Mouse (Mus musculus): ENCODE results near the gene Gm6034. TPM values are rescaled to one million over a fixed set of nuclear protein-coding genes. Genes with fewer than 3 reads are reported as not detected.
"Not testable (repeated sequence)": the region's sequence is repeated elsewhere in the genome, so short reads cannot be mapped to it uniquely, and the experiment has no call there.

The Gm6034 gene
- polyA plus RNA-seq, 1 experiment, result not detected

DNA sequence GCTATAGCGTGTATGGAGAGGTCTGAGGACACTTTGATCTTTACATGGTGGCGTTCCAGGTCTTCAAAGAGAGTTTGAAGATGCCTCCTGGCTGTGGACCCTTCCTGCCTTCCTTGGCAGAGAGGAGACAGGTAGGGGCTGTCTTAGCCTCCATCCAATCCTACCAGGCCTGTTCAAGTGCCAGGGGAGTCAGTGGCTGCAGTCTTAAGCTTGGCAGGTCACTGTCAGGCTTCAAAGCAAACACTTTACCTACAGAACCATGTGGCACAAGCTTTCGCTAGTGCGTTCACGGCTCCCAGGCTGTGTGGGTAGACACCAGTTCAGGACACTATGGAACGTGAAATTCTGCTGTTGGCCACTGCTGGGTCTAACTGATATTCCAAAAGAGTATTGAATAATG is 19.8 kb upstream of the Gm6034 start:
- no peak for DNase-seq (ENCODE audit: low spot score)

DNA sequence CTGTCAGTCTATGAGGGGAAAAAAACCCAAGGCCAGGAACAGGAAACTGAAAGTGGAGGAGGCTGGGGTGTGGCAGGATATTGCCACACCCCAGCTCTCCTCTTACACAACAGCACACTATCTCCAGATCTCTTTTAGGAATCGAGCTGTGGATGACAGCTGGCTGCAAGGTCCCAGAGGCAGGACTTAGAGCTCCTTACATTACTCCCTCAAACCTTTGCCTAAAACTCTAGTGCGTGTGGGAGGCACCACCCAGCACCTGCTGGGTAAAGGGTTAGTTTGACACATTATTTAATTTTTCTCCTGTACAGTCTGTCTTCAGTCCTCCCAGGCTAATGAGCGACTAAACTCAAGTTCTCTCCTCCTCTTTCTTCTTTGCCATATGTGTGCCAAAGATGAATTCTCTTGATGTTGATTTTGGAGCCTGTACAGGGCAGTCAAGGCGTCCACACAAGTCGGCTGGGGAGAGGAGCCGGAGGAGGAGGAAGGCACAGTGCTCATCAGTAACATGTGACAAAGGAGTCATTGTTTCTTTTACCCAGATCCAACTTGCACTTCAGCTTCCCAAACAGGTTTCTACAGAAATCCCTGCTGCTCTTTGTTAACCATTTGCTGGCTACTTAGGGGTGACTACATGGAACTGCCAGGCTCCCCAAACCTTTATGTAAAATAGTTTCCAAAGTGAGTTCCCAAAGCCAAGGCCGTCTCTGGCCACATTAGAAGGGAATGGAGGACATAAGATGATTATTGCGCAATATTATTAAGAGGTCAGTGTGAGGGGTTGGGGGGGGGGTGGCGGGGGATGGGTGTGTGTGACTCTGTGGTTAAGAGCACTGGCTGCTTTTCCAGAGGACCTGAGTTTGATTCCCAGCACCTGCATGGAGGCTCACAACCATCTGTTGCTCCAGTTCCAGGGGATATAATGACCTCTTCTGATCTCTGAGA is 18.8 kb upstream of the Gm6034 start:
- DNase-seq (ENCODE audit: low spot score), result no peak

- no peak for DNase-seq (ENCODE audit: low spot score)
Measured at GRCm38 (mm10) chr17:36025197-36025596, 17.6 kb upstream of the Gm6034 start.

DNA sequence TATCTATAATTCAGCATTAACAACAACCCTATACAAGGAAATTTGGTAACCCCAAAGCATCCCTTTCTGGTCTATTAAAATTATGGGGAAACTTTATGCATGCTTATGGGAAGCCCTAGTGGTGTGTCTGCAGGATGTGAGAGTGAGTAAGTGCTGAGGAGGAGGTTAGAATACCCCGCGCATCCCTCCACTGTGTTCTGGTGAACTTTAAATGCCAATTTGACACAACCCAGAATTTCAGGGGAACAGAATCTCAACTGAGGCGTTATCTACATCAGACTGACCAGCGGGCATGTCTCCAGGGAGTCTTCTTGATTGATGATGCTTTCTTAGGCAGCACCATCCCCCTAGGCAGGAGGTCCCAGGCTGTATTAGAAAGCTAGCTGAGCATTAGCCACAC is 16.9 kb upstream of the Gm6034 start:
- no peak for DNase-seq (ENCODE audit: low spot score)

DNA sequence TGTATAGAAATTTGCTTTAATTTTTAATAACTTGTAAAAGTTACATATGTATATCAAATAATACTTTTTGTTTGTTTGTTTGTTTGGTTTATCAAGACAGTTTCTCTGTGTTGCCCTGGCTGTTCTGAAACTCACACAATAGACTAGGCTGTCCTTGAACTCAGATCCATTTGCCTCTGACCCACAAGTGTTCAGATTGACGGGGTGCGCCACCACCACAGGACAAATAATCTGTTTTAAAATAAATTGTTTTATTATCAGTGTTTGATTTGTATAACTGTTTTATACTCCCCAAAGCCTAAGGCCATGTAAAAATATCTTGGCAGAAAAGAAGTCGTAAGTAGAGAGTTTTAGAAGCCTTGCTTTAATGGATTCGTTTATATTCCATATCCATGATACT is 15.1 kb upstream of the Gm6034 start:
- DNase-seq (ENCODE audit: low spot score), result no peak

GRCm38 (mm10) chr17:36028879-36029619 is 13.7 kb upstream of the Gm6034 start:
- DNase-seq (ENCODE audit: low spot score), result no peak

GRCm38 (mm10) chr17:36030046-36030702 is 12.6 kb upstream of the Gm6034 start:
- peak; percentile 21 for DNase-seq (ENCODE audit: low spot score)

- DNase-seq (ENCODE audit: low spot score), result not testable (repeated sequence)
Measured at GRCm38 (mm10) chr17:36030703-36031582, 11.8 kb upstream of the Gm6034 start.

DNA sequence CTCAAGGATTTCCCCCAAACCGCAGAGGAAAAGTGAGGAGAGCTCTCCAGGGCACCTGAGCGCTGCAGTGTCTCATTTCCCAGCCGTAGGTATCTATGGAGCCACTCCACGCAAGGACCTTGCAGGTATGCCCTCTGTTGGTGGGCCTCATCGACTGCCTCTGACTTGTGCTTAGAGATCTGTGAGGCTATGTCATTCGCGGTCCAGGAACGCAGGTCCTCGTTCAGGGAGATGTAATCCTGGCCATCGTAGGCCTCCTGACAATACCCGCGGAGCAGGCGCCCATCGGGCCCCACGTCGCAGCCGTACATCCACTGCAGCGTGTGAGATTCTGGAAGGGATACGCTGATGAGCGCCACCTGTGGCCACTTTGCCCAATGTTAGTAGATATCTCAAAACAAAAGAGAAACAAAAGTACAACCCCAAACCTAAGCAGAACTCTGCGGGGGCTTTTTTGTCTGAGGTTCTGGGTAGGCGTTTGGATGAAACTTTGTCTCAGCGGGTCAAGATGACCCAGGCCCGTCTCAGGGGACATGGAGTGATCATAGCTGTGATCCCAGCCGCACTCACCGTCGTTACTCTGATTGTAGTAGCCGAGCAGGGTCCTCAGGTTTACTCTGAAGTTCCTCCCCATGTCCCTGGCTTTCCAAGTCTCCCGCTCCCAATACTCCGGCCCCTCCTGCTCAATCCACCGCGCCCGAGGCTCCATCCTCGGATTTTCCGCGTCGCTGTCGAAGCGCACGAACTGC is 11.0 kb upstream of the Gm6034 start:
- DNase-seq (ENCODE audit: low spot score), result peak; percentile 48

DNA sequence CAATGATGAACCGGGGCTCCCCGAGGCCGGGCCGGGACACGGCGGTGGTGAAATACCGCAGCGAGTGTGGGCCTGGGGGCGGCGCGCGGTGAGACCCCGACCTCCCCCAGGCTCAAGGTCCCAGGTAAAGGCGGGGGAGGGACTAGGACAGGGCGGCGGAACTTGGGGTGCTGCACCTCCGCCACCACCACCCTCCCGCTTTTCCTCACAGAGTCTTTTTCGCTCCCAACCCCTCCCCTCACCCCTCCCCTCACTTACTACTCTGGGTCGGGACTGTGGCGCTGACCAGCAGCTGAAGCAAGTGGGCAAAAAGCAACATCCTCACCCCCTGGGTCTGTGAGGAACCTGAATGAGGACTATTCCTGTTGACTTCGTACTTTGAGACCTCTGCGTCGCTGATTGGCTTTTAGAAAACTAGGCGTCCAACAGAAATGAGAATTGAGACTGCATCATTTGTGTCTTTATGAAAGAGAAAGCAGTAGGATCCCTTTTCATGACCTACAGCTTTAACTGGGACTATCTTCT is 10.3 kb upstream of the Gm6034 start, which contains the start of gene H2-T23:
H2-T23 (minus strand) TSS at position 505 of the 525 bp plus-strand sequence.
- not testable (repeated sequence) for DNase-seq (ENCODE audit: low spot score)

GRCm38 (mm10) chr17:36034524-36034923 is 8.2 kb upstream of the Gm6034 start:
- peak; percentile 23 for DNase-seq (ENCODE audit: low spot score)

- peak; percentile 31 for DNase-seq (ENCODE audit: low spot score)
Measured at GRCm38 (mm10) chr17:36035010-36035638, 7.6 kb upstream of the Gm6034 start.

DNA sequence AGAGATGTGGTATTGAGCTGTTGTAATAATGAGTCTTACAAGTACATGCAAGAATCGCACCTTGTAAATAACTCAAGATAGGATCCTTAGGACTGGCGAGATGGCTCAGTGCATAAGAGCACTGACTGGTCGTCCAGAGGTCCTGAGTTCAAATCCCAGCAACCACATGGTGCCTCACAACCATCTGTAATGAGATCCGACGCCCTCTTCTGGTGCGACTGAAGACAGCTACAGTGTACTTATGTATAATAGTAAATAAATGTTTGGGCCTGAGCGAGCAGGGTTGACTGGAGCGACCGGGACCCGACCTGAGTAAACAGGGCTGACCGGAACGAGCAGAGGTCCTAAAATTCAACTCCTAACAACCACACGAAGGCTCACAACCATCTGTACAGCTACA is 6.6 kb upstream of the Gm6034 start:
- DNase-seq (ENCODE audit: low spot score), result not testable (repeated sequence)

DNA sequence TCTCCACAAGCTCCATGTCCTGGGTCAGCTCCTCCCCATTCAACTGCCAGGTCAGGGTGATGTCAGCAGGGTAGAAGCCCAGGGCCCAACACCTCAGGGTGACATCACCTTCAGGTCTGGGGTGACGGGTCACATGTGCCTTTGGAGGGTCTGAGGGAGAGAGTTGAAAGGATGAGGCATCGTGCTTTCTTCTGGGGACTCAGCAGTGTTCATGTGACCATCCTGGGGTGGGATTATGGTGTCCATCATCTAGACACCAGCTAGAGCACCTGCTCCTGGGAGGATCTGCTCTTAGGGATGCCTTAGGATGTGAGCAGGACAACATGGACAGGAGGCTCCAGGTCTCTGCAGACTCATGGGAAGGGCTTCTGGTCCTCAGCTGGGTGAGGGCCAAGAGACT is 2.2 kb upstream of the Gm6034 start:
- DNase-seq (ENCODE audit: low spot score), result not testable (repeated sequence)

- DNase-seq (ENCODE audit: low spot score), result not testable (repeated sequence)
Measured at GRCm38 (mm10) chr17:36042055-36042454, 706 bp upstream of the Gm6034 start.

GRCm38 (mm10) chr17:36043286-36043685 is 525 bp downstream of the Gm6034 start:
- DNase-seq (ENCODE audit: low spot score), result no peak

GRCm38 (mm10) chr17:36057927-36058326 is 15.2 kb downstream of the Gm6034 start:
- DNase-seq (ENCODE audit: low spot score), result not testable (repeated sequence)

- not testable (repeated sequence) for DNase-seq (ENCODE audit: low spot score)
Measured at GRCm38 (mm10) chr17:36058362-36058761, 15.6 kb downstream of the Gm6034 start, which contains the start of gene Gm11127. Gm11127 (minus strand) TSS chr17:36058371.

DNA sequence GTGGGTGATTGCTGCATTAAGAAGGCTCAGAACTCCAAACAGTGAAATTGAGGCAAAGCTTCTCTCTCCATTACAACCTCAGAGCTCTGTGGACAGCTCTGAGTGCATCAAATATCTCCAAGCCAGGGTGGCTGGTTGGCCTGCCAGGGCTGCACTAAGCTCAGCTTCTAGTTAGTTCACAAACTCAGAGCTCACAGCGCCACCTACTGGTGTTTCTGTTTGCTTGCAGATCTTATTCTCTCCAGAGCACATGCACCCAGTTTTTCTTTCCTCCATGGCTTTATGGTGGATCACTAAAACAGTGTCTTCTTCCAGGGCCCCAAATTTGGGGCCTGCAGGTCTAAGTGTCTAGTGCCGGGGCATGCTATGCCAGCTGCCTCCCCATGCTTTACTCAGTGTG is 18.1 kb downstream of the Gm6034 start:
- DNase-seq (ENCODE audit: low spot score), result peak; percentile 67
